Mouse (Mus musculus) liver, adult 2 months (tissue): Measurements from ENCODE around the gene Naf1. TPM values are rescaled to one million over a fixed set of nuclear protein-coding genes. Genes with fewer than 3 reads are reported as not detected.

Experiments
- DNase-seq: peaks from one replicate; pipeline ENCODE4 v3.0.0-alpha.2; 2011; ENCODE audit warnings: low read depth, low spot score; ENCODE audit errors: extremely low read depth
- H3K27ac ChIP-seq: fragments of 200-500 bp; replicated peaks from 2 replicates; pipeline ENCODE4 v1.5.1; 2012; ENCODE audit warnings: low read depth, mild to moderate bottlenecking, control low read depth, inconsistent platforms, low read length; ENCODE audit not compliant: insufficient read depth
- H3K27me3 ChIP-seq: fragments of 200-500 bp; 2 replicates; pipeline ENCODE4 v1.6.1; 2012; ENCODE audit warnings: mild to moderate bottlenecking, moderate library complexity, low read length, inconsistent platforms; ENCODE audit not compliant: control insufficient read depth, insufficient read depth
- H3K36me3 ChIP-seq: fragments of 200-500 bp; 2 replicates; pipeline ENCODE4 v1.6.1; 2012; ENCODE audit warnings: low read length, inconsistent platforms; ENCODE audit not compliant: control insufficient read depth, insufficient read depth
- H3K4me1 ChIP-seq: fragments of 200-500 bp; 2 replicates; pipeline ENCODE4 v1.6.1; 2011; ENCODE audit warnings: low read length; ENCODE audit not compliant: control insufficient read depth, insufficient read depth
- H3K4me3 ChIP-seq: fragments of 200-500 bp; 2 replicates; pipeline ENCODE4 v1.5.1; 2011; ENCODE audit warnings: low read depth, mild to moderate bottlenecking, control low read depth, low read length, moderate library complexity; ENCODE audit not compliant: insufficient read depth
- H3K79me2 ChIP-seq: fragments of 200-500 bp; 2 replicates; pipeline ENCODE4 v1.6.1; 2012; ENCODE audit warnings: inconsistent platforms, mild to moderate bottlenecking, low read length, moderate library complexity; ENCODE audit not compliant: control insufficient read depth, insufficient read depth
- H3K9ac ChIP-seq: fragments of 200-500 bp; 2 replicates; pipeline ENCODE4 v1.6.1; 2012; ENCODE audit warnings: low read depth, mild to moderate bottlenecking, control low read depth, inconsistent platforms, low read length
- CTCF ChIP-seq: fragments of 200-500 bp; IDR thresholded peaks from 2 replicates; pipeline ENCODE4 v1.5.1; 2011; ENCODE audit warnings: low read depth, low read length, control low read depth
- POLR2A ChIP-seq: fragments of 200-500 bp; IDR thresholded peaks from 2 replicates; pipeline ENCODE4 v1.6.1; 2011; ENCODE audit warnings: low read length, control low read depth; ENCODE audit not compliant: insufficient read depth; ENCODE audit errors: extremely low read depth
- WGBS: fragments of 180-500 bp; shearing (Covaris S2); methylation state at CpG from one replicate; pipeline ENCODE4 v1.1.7; 2018; 5-methylcytosine and 5-hydroxymethylcytosine counted together
- polyA plus RNA-seq: library from polyadenylated mRNA; depleted of rRNA; stranded (reverse); fragments of >200 nt; gene quantifications from 2 replicates; pipeline ENCODE4 v1.2.3, GENCODE M21; 2012
- total RNA-seq: library from RNA; depleted of rRNA; stranded (reverse); fragments of >200 nt; gene quantifications from 2 replicates; pipeline ENCODE4 v1.2.3, GENCODE M21; 2014

The Naf1 gene
- total and polyA plus RNA-seq, 2 experiments, result 1.4 to 1.5 TPM

DNA sequence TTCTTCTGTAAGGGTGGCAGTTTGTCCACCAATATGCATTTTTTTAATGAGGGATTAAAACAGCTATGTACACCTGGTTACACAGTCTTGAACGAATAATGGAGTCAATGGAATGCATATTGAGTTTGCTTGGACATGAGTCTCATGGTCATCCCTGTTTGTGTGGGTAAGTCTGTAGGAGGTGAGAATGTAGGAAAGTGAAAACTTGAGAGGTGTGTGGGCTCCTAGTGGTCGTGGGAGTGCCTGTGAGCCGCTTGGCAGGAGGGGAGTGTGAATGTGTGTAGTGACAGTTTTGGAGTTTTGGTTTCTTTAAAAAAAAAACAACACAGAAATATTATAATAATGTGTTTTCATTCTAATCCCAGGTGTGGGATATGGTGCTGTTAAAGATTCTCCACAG is 7.7 kb downstream of the Naf1 start:
- H3K9ac ChIP-seq, result no peak overlapping the region
- no peak for DNase-seq
- H3K4me3 ChIP-seq, result no peak overlapping the region
- WGBS, result 85% methylated on average over 3 of the region's 3 CpGs
- TF ChIP-seq CTCF (no peak), POLR2A (no peak)
- H3K27ac ChIP-seq, result no peak overlapping the region
- H3K36me3 ChIP-seq, result peaks cover 3% of the 10 kb centered on the region; the same call in 1 of the 2 replicates
- no peaks in the 10 kb centered on the region for H3K27me3 ChIP-seq
- H3K79me2 ChIP-seq, result no peaks in the 10 kb centered on the region; the same call in 1 of the 2 replicates
- no peaks in the 10 kb centered on the region for H3K4me1 ChIP-seq

DNA sequence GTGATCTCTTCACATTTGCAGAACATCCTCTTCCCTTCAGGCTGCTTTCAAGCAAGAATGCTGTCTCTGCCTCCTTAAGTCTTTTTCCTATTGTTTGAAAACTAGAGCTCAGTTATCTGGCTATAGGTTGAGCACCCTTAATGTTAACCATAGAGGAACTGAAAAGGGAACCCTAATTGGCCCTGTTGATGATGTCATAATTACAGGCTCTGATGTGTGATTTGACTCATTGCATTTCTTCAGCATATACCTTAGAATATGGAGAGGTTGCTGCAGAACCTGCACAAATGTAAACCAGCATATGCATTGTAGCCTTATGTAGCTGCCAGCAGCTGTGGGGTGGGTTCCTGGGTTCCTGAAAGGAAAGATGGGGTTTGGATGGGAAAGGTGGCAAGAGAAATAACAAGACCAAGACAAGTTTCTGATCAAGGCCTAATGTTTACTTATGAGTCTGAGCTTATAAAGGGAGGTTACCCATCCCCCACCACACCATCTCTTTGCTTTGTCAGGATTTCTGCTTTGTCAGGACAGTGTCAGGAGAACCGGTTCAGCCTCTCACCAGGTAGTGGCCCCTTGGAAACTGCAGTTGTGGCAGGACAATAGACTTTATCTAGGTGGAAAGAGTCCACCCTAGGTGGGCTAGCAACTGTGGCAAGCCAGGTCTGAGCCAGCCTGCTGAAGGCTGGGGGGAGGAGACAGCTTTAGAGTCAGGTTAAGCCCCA is 9.4 kb downstream of the Naf1 start:
- no peak for DNase-seq
- Histone ChIP-seq H3K27ac (no peak overlapping the region), H3K9ac (no peak overlapping the region), H3K27me3 (no peaks in the 10 kb centered on the region), H3K4me3 (no peak overlapping the region), H3K79me2 (no peaks in the 10 kb centered on the region; the same call in 1 of the 2 replicates), H3K36me3 (peaks cover 3% of the 10 kb centered on the region; the same call in 1 of the 2 replicates), H3K4me1 (no peaks in the 10 kb centered on the region)
- no peak for TF ChIP-seq POLR2A
- WGBS, result 45% methylated on average over 1 of the region's 1 CpGs

DNA sequence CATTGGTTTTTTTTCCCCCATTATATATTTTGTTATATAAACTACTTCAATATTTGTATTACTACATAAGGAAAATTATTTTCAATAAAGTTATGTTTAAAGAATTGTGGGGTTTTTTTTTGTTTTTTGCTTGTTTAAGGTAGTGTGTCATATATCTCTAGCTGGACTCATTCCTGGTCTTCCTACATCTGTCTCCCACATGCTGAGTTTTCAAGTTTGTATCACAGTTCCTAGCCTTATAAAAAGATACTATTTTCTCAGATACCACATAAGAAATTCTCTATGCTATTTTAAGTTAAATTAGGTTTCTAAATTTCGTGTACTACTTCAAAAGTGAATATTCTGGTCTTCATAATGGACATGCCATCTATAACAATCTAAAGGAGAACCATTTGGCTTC is 23.8 kb downstream of the Naf1 start:
- H3K4me3 ChIP-seq, result no peak overlapping the region
- no peaks in the 10 kb centered on the region for H3K4me1 ChIP-seq
- no peak overlapping the region for H3K9ac ChIP-seq
- 69% methylated on average over 1 of the region's 1 CpGs for WGBS
- no peak overlapping the region for H3K27ac ChIP-seq
- peaks cover 10% of the 10 kb centered on the region for H3K36me3 ChIP-seq
- no peaks in the 10 kb centered on the region for H3K79me2 ChIP-seq
- DNase-seq, result no peak
- H3K27me3 ChIP-seq, result no peaks in the 10 kb centered on the region
- TF ChIP-seq CTCF (no peak), POLR2A (no peak)

DNA sequence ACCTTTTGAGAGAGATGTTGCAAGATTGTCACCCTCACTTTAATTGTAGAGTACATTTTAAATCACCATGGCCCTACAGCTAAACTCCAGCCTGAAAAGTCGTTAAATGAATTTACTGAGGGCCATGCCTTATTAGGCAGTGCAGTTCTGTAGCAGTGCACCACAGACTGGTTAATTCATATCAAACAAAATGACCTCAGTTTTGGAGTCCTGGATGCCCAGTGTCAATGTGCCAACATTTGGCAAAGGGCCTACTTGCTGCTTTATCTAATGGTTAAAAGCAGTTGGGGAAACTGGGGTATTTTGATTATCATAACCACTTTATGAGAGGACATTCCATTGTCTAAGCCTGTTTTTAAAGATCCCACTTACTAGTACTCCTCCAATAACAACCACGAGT is 31.9 kb downstream of the Naf1 start:
- peaks cover 5% of the 10 kb centered on the region; the same call in 1 of the 2 replicates for H3K36me3 ChIP-seq
- WGBS, result 86% methylated on average over 2 of the region's 2 CpGs
- no peaks in the 10 kb centered on the region for H3K4me1 ChIP-seq
- TF ChIP-seq CTCF (no peak), POLR2A (no peak)
- H3K27ac ChIP-seq, result no peak overlapping the region
- H3K27me3 ChIP-seq, result no peaks in the 10 kb centered on the region
- no peak for DNase-seq
- no peaks in the 10 kb centered on the region for H3K79me2 ChIP-seq
- H3K9ac ChIP-seq, result no peak overlapping the region
- no peak overlapping the region for H3K4me3 ChIP-seq

GRCm38 (mm10) chr8:66905000-66905399 is 45.0 kb downstream of the Naf1 start:
- TF ChIP-seq CTCF, result no peak
- TF ChIP-seq POLR2A, result no peak
- Histone ChIP-seq H3K79me2 (no peaks in the 10 kb centered on the region), H3K27ac (no peak overlapping the region)

DNA sequence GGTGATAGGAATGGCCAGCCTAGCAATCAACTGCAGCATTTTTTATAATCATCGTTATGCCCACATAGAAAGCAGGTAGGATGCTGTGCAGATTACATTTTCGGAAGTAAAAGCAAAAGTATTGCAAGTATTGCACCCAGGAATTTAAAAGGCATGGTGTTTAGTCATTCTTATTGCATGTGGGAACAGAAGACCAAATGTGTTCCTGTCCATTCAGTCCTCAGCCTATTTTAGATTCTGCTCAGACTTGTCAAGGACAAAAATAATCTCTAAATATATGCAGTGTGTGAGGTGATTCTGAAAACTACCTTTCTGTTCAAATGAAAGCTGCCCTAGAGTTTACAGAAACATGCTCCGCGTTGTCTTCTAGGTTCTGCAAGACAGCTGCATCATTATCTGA is 45.5 kb downstream of the Naf1 start:
- H3K27me3 ChIP-seq, result no peaks in the 10 kb centered on the region
- no peaks in the 10 kb centered on the region for H3K79me2 ChIP-seq
- H3K4me1 ChIP-seq, result no peaks in the 10 kb centered on the region
- H3K27ac ChIP-seq, result no peak overlapping the region
- H3K4me3 ChIP-seq, result no peak overlapping the region
- no peak overlapping the region for H3K9ac ChIP-seq
- TF ChIP-seq CTCF (no peak), POLR2A (no peak)
- 93% methylated on average over 4 of the region's 4 CpGs for WGBS
- no peak for DNase-seq
- no peaks in the 10 kb centered on the region for H3K36me3 ChIP-seq

More at GRCm38 (mm10) chr8:66905000-66905399, 45.0 kb downstream of the Naf1 start:
- Histone ChIP-seq H3K4me1 (no peaks in the 10 kb centered on the region), H3K36me3 (no peaks in the 10 kb centered on the region), H3K9ac (no peak overlapping the region), H3K27me3 (no peaks in the 10 kb centered on the region), H3K4me3 (no peak overlapping the region)
- 61% methylated on average over 2 of the region's 2 CpGs for WGBS
- no peak for DNase-seq
